Mouse (Mus musculus) brain, embryonic 14.5 days (tissue): ENCODE results near the gene Tigar. TPM values are rescaled to one million over a fixed set of nuclear protein-coding genes. Genes with fewer than 3 reads are reported as not detected.

Experiments used
- DNase-seq: peaks from one replicate; pipeline ENCODE4 v3.0.0-alpha.2; 2011; ENCODE audit warnings: low read depth
- CTCF ChIP-seq: fragments of 200-500 bp; IDR thresholded peaks from 2 replicates; pipeline ENCODE4 v1.5.1; 2012; ENCODE audit warnings: inconsistent platforms, mild to moderate bottlenecking, moderate library complexity, borderline replicate concordance; ENCODE audit not compliant: insufficient read depth, insufficient read length; ENCODE audit errors: extremely low read depth
- POLR2A ChIP-seq: fragments of 200-500 bp; IDR thresholded peaks from 2 replicates; pipeline ENCODE4 v1.6.1; 2012; ENCODE audit warnings: mild to moderate bottlenecking, inconsistent platforms, borderline replicate concordance; ENCODE audit not compliant: poor library complexity, insufficient read depth, insufficient read length, severe bottlenecking; ENCODE audit errors: extremely low read depth
- polyA plus RNA-seq: library from polyadenylated mRNA; depleted of rRNA; stranded (reverse); fragments of >200 nt; gene quantifications from 2 replicates; pipeline ENCODE4 v1.2.3, GENCODE M21; 2012; rRNA removed

Tigar gene
- polyA plus RNA-seq, 1 experiment = 12.1 TPM

DNA sequence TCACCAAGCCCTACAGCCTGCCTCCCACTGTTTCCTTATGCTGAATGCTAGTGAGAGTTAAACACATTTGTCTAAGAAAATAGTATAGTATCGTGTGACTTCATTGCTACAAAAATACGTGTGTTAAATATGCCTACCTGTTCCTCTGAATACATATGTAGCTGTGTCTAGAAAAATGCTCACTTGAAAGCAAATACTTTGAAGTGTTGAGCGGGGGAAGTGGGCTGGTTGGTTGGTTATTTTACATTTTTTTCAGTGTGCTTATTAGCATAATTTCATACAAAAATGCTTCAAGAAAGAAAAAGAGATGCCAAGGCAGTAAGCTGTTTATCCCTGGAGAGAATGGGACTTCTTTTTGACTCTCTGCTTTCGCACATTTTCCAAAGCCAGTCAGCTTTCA is 49.4 kb downstream of the Tigar start:
- no peak for TF ChIP-seq POLR2A
- no peak for TF ChIP-seq CTCF
- DNase-seq = no peak

DNA sequence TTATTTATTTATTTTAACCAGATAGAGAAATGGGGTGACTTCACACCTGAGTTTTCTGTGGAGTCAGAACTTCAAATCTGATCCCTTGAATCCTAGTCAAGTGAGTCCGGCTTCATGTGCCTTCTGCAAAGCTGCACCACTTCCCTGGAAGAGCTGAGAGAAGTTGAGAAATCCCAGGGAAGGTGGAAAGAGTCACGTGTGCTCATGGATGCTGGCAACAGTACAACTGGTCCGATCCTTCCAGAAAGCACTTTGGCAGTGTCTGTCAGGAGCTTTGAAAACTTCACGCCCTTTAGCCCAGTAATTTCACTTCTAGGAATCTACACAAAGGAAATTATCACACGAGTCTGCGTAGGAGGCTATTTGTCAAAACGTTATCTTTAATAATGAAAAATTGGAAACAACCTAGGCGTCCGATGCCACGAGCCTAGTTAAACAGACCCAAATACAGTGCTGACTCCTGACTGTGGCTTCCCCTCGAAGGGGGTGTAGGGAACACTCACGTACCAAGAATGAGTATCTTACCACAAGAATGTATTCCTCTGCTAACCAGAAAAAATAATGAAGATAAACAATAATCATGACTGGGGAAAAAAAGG is 52.3 kb downstream of the Tigar start:
- DNase-seq = no peak
- TF ChIP-seq POLR2A (no peak), CTCF (no peak)

DNA sequence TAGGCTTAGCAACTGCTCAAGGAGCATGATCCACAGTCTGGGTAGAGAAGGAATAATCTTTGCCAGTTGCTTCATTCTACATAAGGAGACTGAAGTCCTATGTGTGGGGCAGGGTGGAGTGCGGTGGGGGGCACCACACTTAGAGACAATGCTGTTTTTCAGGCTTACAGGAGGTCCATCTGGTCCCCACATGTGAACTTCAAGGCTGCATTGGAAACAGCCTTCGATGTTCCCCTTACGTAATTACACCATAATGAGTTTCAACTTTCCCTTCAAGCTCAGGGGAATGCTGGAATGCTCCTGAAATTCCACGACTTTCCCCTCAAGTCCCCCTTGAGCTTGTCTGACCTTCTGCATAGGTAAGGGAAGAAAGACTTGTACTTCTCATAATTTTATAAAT is 58.5 kb downstream of the Tigar start:
- no peak for DNase-seq
- TF ChIP-seq CTCF = no peak
- TF ChIP-seq POLR2A = no peak

DNA sequence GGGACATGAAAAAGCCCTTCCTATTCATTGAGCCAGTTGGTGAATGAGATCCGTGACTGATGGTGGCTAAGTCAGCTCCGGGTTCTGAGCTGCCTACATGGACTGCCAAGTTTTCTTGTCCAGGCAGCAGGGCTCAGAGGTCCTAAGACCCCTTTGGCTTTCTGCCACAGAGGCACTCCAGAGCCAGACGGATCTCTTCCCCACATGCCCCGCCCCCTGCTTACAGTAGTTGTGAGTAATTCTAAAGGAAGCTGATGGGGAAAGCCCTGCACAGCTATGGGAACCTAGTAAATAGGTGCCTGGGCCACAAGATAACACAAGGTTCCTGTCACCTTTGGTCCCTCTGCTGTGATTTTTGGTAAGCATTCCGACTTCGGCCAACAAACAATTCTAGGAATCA is 64.4 kb downstream of the Tigar start:
- no peak for TF ChIP-seq POLR2A
- no peak for TF ChIP-seq CTCF
- DNase-seq = peak; percentile 75

Other genes starting within 250 kb of the Tigar start
- 0.06 TPM in 1 of 2 replicates, not detected in the other for gene Dyrk4, start 187.7 kb downstream of the Tigar start, polyA plus RNA-seq
- gene Rad51ap1, start 170.0 kb downstream of the Tigar start, polyA plus RNA-seq = 16.8 and 33.8 TPM in 2 replicates
- gene D6Wsu163e, start 169.6 kb downstream of the Tigar start, polyA plus RNA-seq = 21.2 and 22.4 TPM in 2 replicates
- not detected in 2 replicates for gene Fgf6, start 94.0 kb downstream of the Tigar start, polyA plus RNA-seq
- gene Fgf23, start 36.7 kb downstream of the Tigar start, polyA plus RNA-seq = 0.29 and 0.34 TPM in 2 replicates
- 125 and 131 TPM in 2 replicates for gene Ccnd2, start 42.6 kb upstream of the Tigar start, polyA plus RNA-seq